Mouse (Mus musculus) gonadal fat pad, adult 2 months (tissue): Measurements from ENCODE around the gene Ckap4. TPM values are rescaled to one million over a fixed set of nuclear protein-coding genes. Genes with fewer than 3 reads are reported as not detected.
"Not testable (repeated sequence)": the region's sequence is repeated elsewhere in the genome, so short reads cannot be mapped to it uniquely, and the experiment has no call there.

ENCODE experiments used
- DNase-seq: peaks from one replicate; pipeline ENCODE4 v3.0.0-alpha.2; 2012; ENCODE audit warnings: low read depth
- polyA plus RNA-seq: library from polyadenylated mRNA; depleted of rRNA; stranded (reverse); fragments of >200 nt; gene quantifications from 2 replicates; pipeline ENCODE4 v1.2.3, GENCODE M21; 2012; rRNA removed

Gene Ckap4
- polyA plus RNA-seq, 1 experiment: 18.9 TPM

DNA sequence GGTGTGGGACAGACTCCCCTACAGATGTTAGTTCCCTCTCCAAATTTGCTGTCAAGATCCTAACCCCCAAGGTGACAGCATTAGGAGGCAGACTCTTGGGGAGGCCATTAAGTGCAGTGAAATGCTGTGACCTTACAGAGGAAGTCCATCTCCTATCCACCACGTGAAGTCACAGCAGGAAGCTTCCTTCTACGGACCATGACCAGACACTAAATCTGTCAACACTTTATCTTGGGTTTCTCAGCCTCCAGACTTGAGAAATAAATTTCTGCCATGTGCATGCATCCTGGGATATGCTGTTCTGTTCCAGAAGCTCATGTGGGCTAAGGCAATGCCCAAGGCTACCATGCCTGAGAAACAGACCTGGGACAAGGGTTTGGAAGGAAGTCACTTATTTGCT is 35.0 kb downstream of the Ckap4 start:
- DNase-seq: no peak

DNA sequence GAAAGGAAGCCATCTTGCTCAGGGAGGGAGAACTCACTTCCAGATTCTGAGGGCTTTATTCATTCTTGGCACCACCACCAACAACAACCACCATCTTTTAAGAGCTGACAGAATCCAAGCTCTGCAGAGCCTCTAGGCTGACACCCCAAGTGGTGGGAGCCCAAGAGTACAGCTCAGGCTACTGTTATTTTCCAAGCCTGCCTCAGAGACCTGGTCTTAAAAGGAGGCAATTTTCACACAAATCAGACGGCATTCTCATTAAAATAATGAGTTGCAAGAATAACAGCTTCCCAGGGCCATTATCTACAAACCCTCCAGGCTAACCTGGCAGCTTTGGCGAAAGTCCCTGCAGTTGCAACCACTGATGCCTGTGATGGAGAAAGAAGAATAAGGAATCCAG is 37.1 kb downstream of the Ckap4 start:
- DNase-seq: no peak

DNA sequence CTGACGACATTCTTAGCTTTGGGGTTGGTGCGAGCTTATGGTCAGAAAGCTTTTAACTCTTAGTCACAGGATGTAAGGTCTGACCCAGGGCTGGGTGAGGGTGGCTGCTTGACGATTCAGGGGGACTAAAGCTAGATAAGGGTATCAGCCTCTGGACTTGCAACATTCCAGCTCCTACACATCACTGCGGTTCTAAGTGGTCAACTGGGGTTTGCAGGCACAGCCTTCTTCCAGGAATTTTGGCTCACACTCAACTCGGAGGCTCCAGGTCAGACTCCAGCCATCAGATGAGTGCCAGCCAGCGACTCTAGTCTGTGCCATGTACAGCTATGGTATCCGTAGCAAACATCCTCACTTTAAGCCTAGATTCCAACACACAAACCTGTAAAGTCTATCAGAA is 39.4 kb downstream of the Ckap4 start:
- DNase-seq: no peak

DNA sequence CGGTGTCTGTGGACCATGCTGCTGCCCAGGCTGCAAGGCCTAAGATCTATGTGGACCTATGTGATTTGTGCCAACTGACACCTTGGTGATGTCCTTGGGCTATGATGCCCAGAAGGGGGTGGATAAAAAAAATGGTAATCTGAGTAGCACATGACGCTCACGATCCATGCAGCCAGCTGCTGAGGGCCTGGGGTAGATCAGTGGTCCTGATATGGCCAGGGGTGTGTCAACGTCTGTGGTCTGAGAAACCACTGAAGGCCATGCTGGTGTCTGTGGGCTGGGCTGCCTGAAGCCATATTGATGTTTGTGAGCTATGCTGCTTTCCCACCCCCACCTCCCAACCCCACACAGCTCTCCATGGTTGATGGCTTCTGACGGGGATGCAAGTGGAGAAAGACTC is 43.7 kb downstream of the Ckap4 start:
- DNase-seq: no peak

DNA sequence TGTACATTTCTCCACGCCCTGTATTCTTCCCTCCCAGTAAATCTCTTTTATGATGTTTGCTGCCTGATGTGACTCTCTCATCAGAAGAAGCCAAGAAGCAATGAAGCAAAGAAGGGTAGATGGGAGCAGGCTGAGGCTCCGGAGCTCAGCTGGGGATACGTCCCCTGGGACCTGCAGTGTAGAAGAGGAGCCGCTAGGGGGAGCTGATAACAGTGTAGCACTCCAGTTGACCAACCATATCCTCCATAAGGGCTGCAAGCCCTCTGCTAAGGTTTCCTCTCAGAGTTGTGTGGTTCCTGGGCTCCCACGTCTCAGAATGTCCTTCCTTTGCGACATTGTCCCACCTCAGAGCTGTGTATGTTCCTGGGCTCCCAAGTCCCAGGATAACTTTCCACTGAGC is 45.5 kb downstream of the Ckap4 start:
- no peak for DNase-seq

DNA sequence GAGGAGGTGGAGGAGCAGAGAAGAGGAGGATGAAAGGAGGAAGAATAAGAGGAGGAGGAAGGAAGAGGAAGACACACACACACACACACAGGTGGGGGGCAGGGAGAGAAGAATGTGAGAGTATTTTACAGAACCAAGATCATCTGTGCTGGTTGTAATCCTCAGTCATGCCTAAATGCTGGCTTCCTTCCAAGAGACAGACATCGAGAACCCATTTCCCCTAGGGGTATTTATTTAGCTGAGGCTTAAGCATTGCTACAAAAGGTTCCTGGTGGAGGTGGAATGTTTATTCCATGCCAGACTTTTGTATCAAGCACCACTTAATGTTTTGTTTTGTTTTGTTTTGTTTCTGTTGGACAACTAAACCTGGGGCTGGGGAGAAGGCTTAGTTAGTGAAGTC is 49.2 kb downstream of the Ckap4 start:
- DNase-seq: no peak

DNA sequence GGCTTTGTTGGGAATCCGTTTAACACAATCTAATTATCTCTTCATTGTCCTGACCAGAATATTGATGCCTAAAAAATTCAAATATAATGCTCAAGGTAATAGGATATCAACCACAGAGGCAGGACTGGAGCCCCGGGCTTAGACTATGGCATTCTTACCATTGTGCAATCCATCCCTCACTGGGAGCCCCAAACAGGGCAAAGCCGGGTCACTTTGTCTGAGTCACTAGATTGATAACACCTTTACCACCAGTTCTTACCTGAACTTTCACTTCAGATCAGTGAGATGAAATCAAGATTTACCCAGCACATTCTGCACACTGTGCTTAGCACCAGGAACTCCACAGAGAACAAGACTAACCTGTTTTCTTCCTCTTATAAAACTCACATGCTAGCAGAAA is 50.3 kb downstream of the Ckap4 start:
- DNase-seq: no peak

DNA sequence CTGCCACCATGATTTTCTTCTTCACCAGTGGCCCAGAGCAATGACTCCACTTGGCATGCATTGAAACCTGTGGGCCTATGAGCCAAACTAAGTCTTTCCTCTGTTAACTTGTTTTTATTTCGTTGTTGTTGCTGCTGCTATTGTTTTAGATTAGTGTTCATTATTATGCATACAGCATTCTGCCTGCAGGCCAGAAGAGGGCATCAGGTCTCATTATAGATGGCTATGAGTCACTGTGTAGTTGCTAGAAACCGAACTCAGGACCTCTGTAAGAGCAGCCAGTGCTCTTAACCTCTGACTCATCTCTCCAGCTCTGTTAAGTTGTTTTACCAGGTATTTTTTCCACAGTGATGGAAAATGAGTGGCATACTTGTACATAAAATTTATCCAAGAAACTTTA is 50.8 kb downstream of the Ckap4 start:
- no peak for DNase-seq

DNA sequence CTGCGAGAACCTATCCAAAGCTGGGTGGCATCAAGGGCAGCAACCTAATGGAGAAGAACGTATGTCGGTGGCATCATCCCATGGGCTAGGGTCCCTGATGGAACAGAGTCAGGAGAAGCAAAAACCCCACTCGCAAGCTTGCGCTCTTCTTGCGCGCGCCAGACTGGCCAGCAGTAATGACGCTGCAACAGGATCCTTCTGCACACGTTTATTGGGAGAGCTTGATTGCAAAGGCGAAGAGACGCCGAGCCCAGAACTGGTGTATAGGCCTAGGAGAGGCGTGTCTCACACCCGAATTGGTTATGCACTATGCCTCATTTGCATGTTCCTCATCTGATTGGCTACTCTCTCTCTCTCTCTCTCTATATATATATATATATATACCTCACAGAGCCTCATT is 51.4 kb downstream of the Ckap4 start:
- DNase-seq: not testable (repeated sequence)

DNA sequence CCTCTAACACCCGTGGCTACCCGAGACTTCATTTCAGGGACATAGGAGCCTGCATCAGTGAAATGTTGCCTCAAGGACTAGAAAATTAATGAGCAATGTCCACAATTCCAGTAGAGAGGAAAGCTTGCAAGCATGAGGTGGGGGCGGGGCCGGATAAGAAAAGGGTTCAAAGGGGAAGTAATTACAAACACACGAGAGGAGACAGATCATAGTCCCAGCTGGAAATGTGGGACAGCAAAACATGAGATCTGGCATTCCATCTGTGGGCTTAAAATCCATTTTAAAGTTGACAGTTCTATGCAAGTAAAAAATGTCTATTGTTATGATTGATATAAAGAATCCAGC is 52.6 kb downstream of the Ckap4 start:
- no peak for DNase-seq

DNA sequence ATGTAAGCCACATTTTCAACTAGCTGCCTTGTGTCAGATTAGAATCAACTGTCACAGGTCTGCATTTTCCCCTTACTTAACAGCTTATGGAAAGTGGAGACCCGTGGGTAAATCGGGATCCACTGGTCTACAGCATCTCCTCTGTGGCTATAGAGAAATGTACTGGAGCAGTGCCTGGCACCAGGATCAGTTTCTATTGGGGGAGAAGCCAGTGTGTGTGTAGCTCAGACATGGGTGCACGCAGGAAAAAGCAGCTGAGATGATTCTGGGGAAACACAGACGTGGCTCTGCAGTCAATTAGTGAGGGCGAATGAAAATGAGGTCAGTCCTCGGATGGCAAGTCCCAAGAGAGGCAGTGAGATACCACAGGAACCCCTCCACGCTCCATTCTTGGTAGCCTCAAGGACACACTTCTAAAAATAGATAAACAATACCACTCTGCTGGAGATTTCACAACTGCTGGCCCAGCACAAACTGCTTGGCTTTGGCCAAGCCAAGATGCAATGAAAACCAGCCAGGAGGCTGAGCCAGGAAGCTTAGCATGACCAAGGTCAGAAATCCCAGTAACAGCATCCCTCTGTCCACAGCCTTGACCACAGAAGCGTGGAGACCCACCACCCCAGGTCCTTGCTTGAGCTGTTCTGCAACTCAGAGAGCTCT is 53.1 kb downstream of the Ckap4 start:
- DNase-seq: no peak

DNA sequence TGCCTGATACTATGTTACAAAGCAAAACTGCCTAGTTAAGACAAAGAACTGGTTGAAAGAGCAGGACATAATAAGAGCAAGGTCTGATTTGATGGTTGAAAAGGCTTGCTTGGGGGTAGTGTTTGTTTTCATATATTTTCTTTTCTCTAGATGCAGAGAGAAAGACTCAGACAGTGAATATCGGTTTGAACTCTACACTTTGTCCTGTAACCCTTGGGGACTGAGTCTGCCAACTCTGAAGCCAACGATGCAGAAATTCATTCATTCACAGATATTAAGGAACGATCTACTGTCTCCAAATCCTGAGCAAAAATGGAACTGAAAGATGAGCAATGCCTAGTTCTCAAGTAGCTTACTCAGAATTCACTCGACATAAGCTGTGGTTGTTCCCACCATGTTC is 53.7 kb downstream of the Ckap4 start:
- no peak for DNase-seq

DNA sequence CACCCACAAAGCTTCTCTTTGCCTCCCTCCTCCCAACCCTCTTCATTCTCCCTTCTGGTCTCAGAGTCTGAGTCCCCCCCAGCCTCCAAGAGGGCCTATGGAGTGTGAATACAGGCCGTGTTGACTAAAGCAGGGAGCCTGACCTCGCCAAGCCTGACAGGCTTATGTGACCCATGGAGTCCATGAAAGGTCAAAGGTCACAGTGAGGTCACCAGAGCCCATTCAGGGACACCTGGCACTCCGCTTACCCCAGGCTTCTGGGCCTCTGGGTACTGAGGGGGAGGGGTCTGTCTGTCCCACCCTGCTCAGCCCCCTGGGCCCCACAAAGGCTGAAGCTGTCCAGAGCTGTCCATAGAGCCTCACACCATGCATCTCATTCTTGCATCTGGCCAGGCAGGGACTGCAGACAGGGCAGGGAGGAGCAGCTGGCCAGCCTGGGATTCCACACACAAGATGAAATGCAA is 56.2 kb downstream of the Ckap4 start:
- DNase-seq: no peak

DNA sequence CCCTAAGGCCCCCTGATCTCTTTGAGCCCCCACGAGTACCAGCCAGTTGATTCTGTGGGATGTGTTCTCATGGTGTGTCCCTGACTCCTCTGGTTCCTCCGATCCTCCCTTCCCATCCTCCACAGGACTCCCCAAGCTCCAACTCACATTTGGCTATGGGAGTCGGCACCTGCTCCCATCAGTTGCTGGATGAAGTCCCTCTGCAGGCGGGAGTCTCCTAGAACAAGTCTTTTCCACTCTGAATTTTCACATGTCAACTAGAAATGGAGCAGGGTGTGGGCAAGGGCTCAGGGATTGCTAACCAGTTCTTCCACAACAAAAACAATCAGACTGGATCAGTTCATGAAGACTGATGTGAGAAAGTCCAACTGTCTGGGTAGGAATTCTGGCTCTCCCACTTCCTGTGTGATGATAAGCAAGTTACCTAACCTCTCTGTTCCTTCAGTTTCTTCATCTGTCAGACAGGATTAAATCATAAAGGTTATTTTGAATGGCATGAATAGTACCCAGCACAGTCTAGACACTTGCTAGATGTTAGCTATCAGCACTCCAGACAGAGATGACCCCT is 56.7 kb downstream of the Ckap4 start:
- DNase-seq: no peak

Other genes starting within 250 kb of the Ckap4 start
- gene Nuak1, start 93.5 kb downstream of the Ckap4 start, polyA plus RNA-seq: 13.3 and 13.9 TPM in 2 replicates
- gene Tcp11l2, start 42.6 kb upstream of the Ckap4 start, polyA plus RNA-seq: 36.2 and 49.7 TPM in 2 replicates
- gene Polr3b, start 88.2 kb upstream of the Ckap4 start, polyA plus RNA-seq: 8.2 and 8.3 TPM in 2 replicates
- gene Rfx4, start 222.0 kb upstream of the Ckap4 start, polyA plus RNA-seq: 0.30 TPM in 2 replicates